19 mouse cellular contexts compared by ENCODE assay signal in genomic region chr1:160217898-160218297, GRCm38 (mm10).
"Had no signal": no experiment of that assay in that cellular context is flagged by ENCODE, and none has a peak within 500 bp of the region (broad histone marks: within the 10 kb centered on the region; RNA-seq: fewer than 3 reads in every experiment).

No protein-coding gene starts in this region.

- H3K36me3 ChIP-seq: midbrain, embryonic 10.5 days; midbrain, embryonic 12.5 days; neural tube, embryonic 13.5 days; neural tube, embryonic 15.5 days had no signal

- H3K9me3 ChIP-seq: midbrain, embryonic 10.5 days; midbrain, embryonic 12.5 days; neural tube, embryonic 13.5 days; neural tube, embryonic 15.5 days had no signal

- H3K27me3 ChIP-seq: midbrain, embryonic 12.5 days; neural tube, embryonic 13.5 days; neural tube, embryonic 15.5 days had no signal

- H3K4me2 ChIP-seq: lung, embryonic 14.5 days; midbrain, embryonic 12.5 days; neural tube, embryonic 13.5 days; neural tube, embryonic 15.5 days had no signal

- DNase-seq: lung, adult 18-20 months; lung, embryonic 14.5 days; lung, postnatal 10 days; lung, postnatal 4 days; midbrain, embryonic 14.5 days; retina, postnatal 1 day; right cerebral cortex, adult 18-20 months; right cerebral cortex, postnatal 25 days; right cerebral cortex, postnatal 4 days; spleen, adult 18-20 months; thymus, adult 18-20 months; thymus, postnatal 14 days; thymus, postnatal 36 days had no signal

- H3K9ac ChIP-seq: lung, embryonic 14.5 days; midbrain, embryonic 12.5 days; neural tube, embryonic 13.5 days; neural tube, embryonic 15.5 days had no signal

- ATAC-seq: midbrain, embryonic 16.5 days had no signal

- H3K4me3 ChIP-seq: midbrain, embryonic 10.5 days; midbrain, embryonic 12.5 days; myocyte; neural tube, embryonic 13.5 days; neural tube, embryonic 15.5 days had no signal

- H3K27ac ChIP-seq: midbrain, embryonic 10.5 days; midbrain, embryonic 12.5 days; neural tube, embryonic 13.5 days; neural tube, embryonic 15.5 days had no signal
